Mouse (Mus musculus) small intestine, adult 2 months (tissue): ENCODE data around the gene Ehhadh.
A peak's percentile ranks its signal among the peaks of the same experiment; 100 is the strongest.

Experiments
- CTCF ChIP-seq: fragments of 200-500 bp; IDR thresholded peaks from 2 replicates; pipeline ENCODE4 v1.5.1; 2012; ENCODE audit warnings: low read depth, mild to moderate bottlenecking, control low read depth, inconsistent platforms, low read length, moderate library complexity, mixed read lengths; ENCODE audit not compliant: insufficient replicate concordance, insufficient read length; ENCODE audit errors: extremely low read depth
- POLR2A ChIP-seq: fragments of 200-500 bp; IDR thresholded peaks from 2 replicates; pipeline ENCODE4 v1.6.1; 2012; ENCODE audit warnings: low read depth, mild to moderate bottlenecking, control low read depth, inconsistent platforms, low read length, moderate library complexity

DNA sequence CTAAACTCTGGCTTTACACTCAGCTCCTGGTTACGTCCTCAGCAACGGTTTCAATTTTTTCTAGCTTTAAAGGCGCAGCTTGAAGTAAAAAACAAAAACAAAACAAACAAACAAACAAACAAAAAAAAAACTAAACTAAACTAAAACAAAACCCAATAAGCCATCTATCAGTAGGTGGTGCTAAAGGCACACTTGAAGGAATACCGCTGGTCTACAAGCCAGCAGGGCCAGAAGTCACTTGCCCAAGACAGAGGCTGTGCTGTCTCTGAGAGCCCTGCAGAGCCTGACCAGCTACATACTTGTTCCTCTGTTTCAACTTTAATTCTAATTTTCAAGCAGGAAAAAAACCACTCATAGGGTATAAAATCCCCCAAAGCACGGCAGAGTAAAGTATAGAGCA is 17.9 kb downstream of the Ehhadh start:
- TF ChIP-seq CTCF: peak; percentile 27; the same call in 1 of the 2 replicates
- TF ChIP-seq POLR2A: no peak
